Comparison of ENCODE assay signal across 28 mouse cellular contexts in genomic region chr11:58230396-58230910, GRCm38 (mm10). TPM values are rescaled to one million over a fixed set of nuclear protein-coding genes. Genes with fewer than 3 reads are reported as not detected.
DNase-seq lines count a peak whose midpoint lies in the region; TF ChIP-seq lines count a peak whose summit lies in the region.
"Had no signal": no experiment of that assay in that cellular context is flagged by ENCODE, and none has a peak within 500 bp of the region (broad histone marks: within the 10 kb centered on the region; RNA-seq: fewer than 3 reads in every experiment).

No protein-coding gene starts in this region.

- peak overlapping the region; percentile 49 for H3K4me3 ChIP-seq in testis, adult 2 months (ENCODE audit: control insufficient read depth, low read depth, low read length)
- no peak overlapping the region for H3K4me3 ChIP-seq in gastrocnemius, adult 2 months
- H3K4me3 ChIP-seq: forebrain, embryonic 12.5 days; hindbrain, embryonic 15.5 days; limb, embryonic 13.5 days; lung, embryonic 15.5 days; midbrain, embryonic 13.5 days had no signal

- intact Hi-C loops in heart, postnatal 25 days (cut with DNase I): no loop called here
- intact Hi-C loops in gastrocnemius, adult 2 months (cut with DNase I): no loop called here

- peak; percentile 87 for DNase-seq in heart, adult 11 months
- DNase-seq in heart, postnatal 25 days (ENCODE audit: low spot score): no peak
- no peak for DNase-seq in testis, postnatal 10 days (ENCODE audit: low spot score)
- peak; percentile 49 to 74 for DNase-seq in thymus, adult 18-20 months
- DNase-seq in thymus, postnatal 4 days: peak; percentile 79
- DNase-seq in gastrocnemius, adult 2 months: no peak
- DNase-seq in gastrocnemius, postnatal 25 days: no peak
- DNase-seq: adrenal gland, postnatal 14 days; cerebellum, adult 9-11 months; gastrocnemius, postnatal 14 days; heart, postnatal 36 days; kidney, adult 11 months; right cerebral cortex, adult 18-20 months had no signal

- no peaks in the 10 kb centered on the region for H3K27me3 ChIP-seq in testis, adult 2 months (ENCODE audit: control insufficient read depth, insufficient read depth, low read length)
- H3K27me3 ChIP-seq: forebrain, embryonic 12.5 days; hindbrain, embryonic 15.5 days; limb, embryonic 13.5 days; lung, embryonic 15.5 days; midbrain, embryonic 13.5 days; Patski had no signal

- no peak overlapping the region for H3K27ac ChIP-seq in testis, adult 2 months (ENCODE audit: control insufficient read depth, insufficient read depth, low read depth, low read length)
- no peak overlapping the region for H3K27ac ChIP-seq in gastrocnemius, adult 2 months
- H3K27ac ChIP-seq: forebrain, embryonic 12.5 days; hindbrain, embryonic 15.5 days; limb, embryonic 13.5 days; liver, embryonic 14.5 days; lung, embryonic 15.5 days; macrophage; midbrain, embryonic 13.5 days had no signal

- no peak for TF ChIP-seq POLR2A in testis, adult 2 months (IDR thresholded peaks at IDR 0.05; ENCODE audit: control insufficient read depth, low read depth, low read length)

- no peaks in the 10 kb centered on the region for H3K4me1 ChIP-seq in testis, adult 2 months (ENCODE audit: control insufficient read depth, insufficient read depth, low read length)
- H3K4me1 ChIP-seq: hindbrain, embryonic 15.5 days had no signal

- no peak for TF ChIP-seq CTCF in testis, adult 2 months (IDR thresholded peaks at IDR 0.05; ENCODE audit: control insufficient read depth, insufficient read depth, insufficient replicate concordance, low read depth, low read length)
- no peak for TF ChIP-seq CTCF in gastrocnemius, adult 2 months (IDR thresholded peaks at IDR 0.05)

- H3K36me3 ChIP-seq in testis, adult 2 months (ENCODE audit: control insufficient read depth, insufficient read depth, low read length): no peaks in the 10 kb centered on the region
- H3K36me3 ChIP-seq: forebrain, embryonic 12.5 days; hindbrain, embryonic 15.5 days; limb, embryonic 13.5 days; lung, embryonic 15.5 days; midbrain, embryonic 13.5 days had no signal

RNA-seq across cellular contexts. Expression of gene Irgm2, which starts 31.0 kb away (rescaled TPM):
- total RNA-seq in heart, postnatal 25 days (2021): 10 to 100 TPM in 1 of 2 experiments, 1 to 10 TPM in 1; 9.3 to 10.7 TPM
- polyA plus RNA-seq in testis, adult 2 months (2012; rRNA removed): 0.48 and 0.79 TPM in 2 replicates
- total RNA-seq in gastrocnemius, adult 2 months (2021): 10 to 100 TPM in 1 of 2 experiments, 1 to 10 TPM in 1; 8.7 to 14.6 TPM
- 1 to 10 TPM; 6.1 to 9.1 TPM for total RNA-seq in gastrocnemius, postnatal 25 days (2021)

RNA-seq across cellular contexts. Expression of gene Igtp, which starts 31.1 kb away (rescaled TPM):
- 1 to 10 TPM; 6.4 TPM for total RNA-seq in heart, postnatal 25 days (2021)
- polyA plus RNA-seq in testis, adult 2 months (2012; rRNA removed): 0.59 and 0.61 TPM in 2 replicates
- 1 to 10 TPM; 6.5 to 9.7 TPM for total RNA-seq in gastrocnemius, adult 2 months (2021)
- 1 to 10 TPM; 3.6 to 4.3 TPM for total RNA-seq in gastrocnemius, postnatal 25 days (2021)

RNA-seq across cellular contexts. Expression of gene 4930438A08Rik, which starts 44.1 kb away (rescaled TPM):
- total RNA-seq in heart, postnatal 25 days (2021): not detected
- polyA plus RNA-seq in testis, adult 2 months (2012; rRNA removed): 0.13 and 0.75 TPM in 2 replicates
- not detected for total RNA-seq in gastrocnemius, adult 2 months (2021)
- total RNA-seq in gastrocnemius, postnatal 25 days (2021): not detected
- total RNA-seq: adrenal gland, postnatal 14 days; gastrocnemius, postnatal 14 days; heart, postnatal 36 days; layer of hippocampus, postnatal 14 days; left cerebral cortex, postnatal 14 days had no signal
- polyA plus RNA-seq: brain, embryonic 14.5 days; cortical plate, adult 2 months; forebrain, embryonic 12.5 days; frontal cortex, adult 2 months; hindbrain, embryonic 15.5 days; kidney, embryonic 16.5 days; midbrain, embryonic 13.5 days; Patski had no signal

RNA-seq across cellular contexts. Expression of gene Mrpl22, which starts 59.0 kb away (rescaled TPM):
- 10 to 100 TPM; 46.2 to 50.7 TPM for total RNA-seq in heart, postnatal 25 days (2021)
- 39.4 and 43.3 TPM in 2 replicates for polyA plus RNA-seq in testis, adult 2 months (2012; rRNA removed)
- total RNA-seq in gastrocnemius, adult 2 months (2021): 10 to 100 TPM; 35.6 to 45.8 TPM
- 10 to 100 TPM; 39.0 to 41.5 TPM for total RNA-seq in gastrocnemius, postnatal 25 days (2021)

Comparison
In these comparisons a context has a peak if more than half of its experiments do, and no peak if none do; other contexts are left out.
1. DNase-seq: peak in heart, adult 11 months (single experiment), thymus, adult 18-20 months (2 of 2) and thymus, postnatal 4 days (single experiment); none in heart, postnatal 25 days (single experiment), testis, postnatal 10 days (single experiment), gastrocnemius, adult 2 months (single experiment) and gastrocnemius, postnatal 25 days (single experiment).